Mouse (Mus musculus) layer of hippocampus, adult 18-20 months (tissue): ENCODE measurements at regions not wholly inside any gene's neighbourhood (a gene's known extent, or its start where the extent isn't known, plus 50 kb on each side); places are given as distances from the start of the nearest gene placed in this dataset.
A peak's percentile ranks its signal among the peaks of the same experiment; 100 is the strongest.

Source experiments
- DNase-seq, 2 experiments: peaks; one replicate each; pipeline ENCODE4 v3.0.0; 2022; ENCODE audit warnings: low spot score in 2 of 2

- no peak for DNase-seq
These were observed 265.8 kb upstream of the Cntnap2 start for GRCm38 (mm10) chr6:44793348-44793747.

GRCm38 (mm10) chr6:44815362-44815761, 243.8 kb upstream of the Cntnap2 start:
- peak; percentile 5 to 73 for DNase-seq

- no peak for DNase-seq
These were observed 215.0 kb upstream of the Cntnap2 start for GRCm38 (mm10) chr6:44844177-44844576.

DNA sequence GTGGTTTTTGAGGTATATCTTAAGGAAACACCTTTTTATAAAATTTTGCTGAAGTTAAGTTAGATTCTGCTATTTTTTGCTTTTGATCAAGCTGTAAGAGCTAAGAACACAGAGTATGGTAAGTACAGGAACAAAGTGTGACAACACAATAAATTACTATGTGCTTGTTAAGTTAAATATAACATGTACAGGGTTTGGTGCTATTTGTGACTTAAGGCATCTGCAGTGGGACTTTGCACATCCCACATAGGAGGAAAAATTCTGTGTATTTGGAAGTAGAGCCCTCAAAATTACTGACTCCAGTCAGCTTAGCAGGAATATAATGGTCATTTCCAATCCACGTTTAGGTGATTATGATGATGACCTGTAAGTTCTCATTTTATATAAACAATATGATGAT, 209.7 kb upstream of the Cntnap2 start:
- no peak for DNase-seq

- DNase-seq: peak in 1 of 2 experiments; percentile 19
These were observed 208.3 kb upstream of the Cntnap2 start for GRCm38 (mm10) chr6:44850829-44851228.

- no peak for DNase-seq
These were observed 158.9 kb upstream of the Cntnap2 start for GRCm38 (mm10) chr6:44900249-44900648.
